Mouse (Mus musculus): ENCODE data around the gene Pon2.
"Not testable (repeated sequence)": the region's sequence is repeated elsewhere in the genome, so short reads cannot be mapped to it uniquely, and the experiment has no call there.

The Pon2 gene

DNA sequence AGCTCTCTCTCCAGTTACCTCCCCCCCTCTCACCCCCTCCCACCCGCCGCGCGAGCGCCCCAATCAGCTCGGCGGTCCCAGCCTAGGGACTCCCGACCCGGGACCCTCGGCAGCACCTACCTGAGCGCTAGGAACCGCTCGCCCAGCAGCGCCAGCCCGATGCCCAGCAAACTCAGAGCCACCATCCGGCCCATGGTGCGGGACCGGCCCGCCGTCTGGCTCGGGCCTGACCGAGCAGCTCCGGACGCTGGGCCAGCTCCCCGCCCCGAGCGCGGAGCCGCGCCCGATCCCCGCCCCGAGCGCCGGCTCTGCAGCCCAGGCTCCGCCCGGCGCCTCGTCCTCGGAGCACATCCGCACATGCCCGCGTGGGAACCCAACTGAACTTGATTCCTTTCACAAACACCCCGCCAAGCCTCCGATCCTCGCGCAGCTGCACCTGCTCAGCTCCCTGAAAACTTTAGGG, at the start of gene Pon2:
Pon2 (minus strand) TSS at position 364 of the 463 bp plus-strand sequence.
- peak; percentile 71 to 80 for DNase-seq (ENCODE audit: low spot score in 2 of 2)

- no peak for DNase-seq (ENCODE audit: low spot score in 2 of 2)
Measured at GRCm38 (mm10) chr6:5344255-5344654, 46.0 kb upstream of the Pon2 start.

DNA sequence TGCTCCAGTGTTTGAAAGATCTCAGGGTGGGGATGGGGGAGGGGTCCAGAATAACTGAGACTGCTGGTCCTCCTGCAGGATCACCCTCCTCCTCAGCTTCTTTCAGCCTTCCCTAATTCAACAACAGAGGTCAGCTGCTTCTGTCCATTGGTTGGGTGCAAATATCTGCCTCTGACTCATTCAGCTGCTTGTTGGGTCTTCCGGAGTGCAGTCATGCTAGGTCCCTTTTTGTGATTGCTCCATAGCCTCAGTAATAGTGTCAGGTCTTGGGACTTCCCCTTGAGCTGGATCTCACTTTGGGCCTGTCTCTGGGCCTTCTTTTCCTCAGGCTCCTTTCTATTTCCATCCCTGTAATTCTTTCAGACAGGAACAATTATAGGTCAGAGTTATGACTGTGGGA, 41.0 kb upstream of the Pon2 start:
- DNase-seq (ENCODE audit: low spot score in 2 of 2): not testable (repeated sequence)

- DNase-seq (ENCODE audit: low spot score in 2 of 2): not testable (repeated sequence)
Measured at GRCm38 (mm10) chr6:5338781-5339180, 40.5 kb upstream of the Pon2 start.

- not testable (repeated sequence) for DNase-seq (ENCODE audit: low spot score in 2 of 2)
Measured at GRCm38 (mm10) chr6:5336016-5336415, 37.8 kb upstream of the Pon2 start.

GRCm38 (mm10) chr6:5334021-5334420, 35.8 kb upstream of the Pon2 start:
- DNase-seq (ENCODE audit: low spot score in 2 of 2): no peak

DNA sequence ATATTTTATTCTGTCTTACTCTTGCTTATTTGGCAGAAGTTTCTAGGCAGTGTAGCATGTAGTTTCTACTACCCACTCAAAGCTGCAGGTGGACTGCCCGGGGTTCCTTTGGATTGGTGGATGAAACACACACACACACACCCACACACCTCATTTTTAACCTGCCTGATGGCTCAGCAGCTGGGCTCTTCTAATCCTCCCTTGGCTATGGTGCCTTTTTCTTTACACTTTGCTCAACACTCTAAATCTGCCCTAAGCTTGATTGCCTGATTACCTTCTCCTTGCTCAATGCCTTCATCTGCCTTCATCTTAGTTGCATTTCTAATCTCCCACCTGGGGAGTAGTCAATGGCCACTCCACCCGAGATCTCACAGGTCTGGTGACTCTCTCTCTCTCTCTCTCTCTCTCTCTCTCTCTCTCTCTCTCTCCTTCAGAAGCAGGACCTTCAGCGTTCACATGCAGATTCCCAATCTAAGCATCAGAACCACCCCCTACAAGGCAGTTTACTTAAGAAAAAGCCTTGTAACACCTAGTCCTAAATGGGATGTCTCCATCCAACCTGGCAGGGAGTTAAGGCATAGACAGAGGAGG, 34.4 kb upstream of the Pon2 start:
- no peak for DNase-seq (ENCODE audit: low spot score in 2 of 2)

- no peak for DNase-seq (ENCODE audit: low spot score in 2 of 2)
Measured at GRCm38 (mm10) chr6:5325122-5325521, 26.9 kb upstream of the Pon2 start.

DNA sequence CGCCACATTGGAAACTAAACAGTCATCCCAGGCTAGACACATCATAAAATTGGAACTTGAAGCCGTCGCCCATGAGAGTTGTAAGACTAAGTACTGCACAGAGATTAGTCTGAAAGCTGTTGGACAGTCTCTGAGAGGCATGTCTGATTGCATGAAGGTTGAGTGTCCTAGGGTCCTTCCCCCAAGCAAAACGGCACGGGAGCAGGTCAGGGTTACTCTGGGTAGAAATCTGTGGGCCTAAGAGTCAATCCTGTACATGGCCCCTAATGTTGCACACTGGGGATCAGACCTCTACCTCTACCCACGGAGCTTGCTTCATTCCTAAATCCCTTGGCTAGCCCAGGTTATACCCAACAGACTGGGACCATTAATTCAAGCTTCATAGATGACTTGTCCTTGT, 25.8 kb upstream of the Pon2 start:
- not testable (repeated sequence) for DNase-seq (ENCODE audit: low spot score in 2 of 2)

GRCm38 (mm10) chr6:5316630-5317029, 18.4 kb upstream of the Pon2 start:
- DNase-seq (ENCODE audit: low spot score in 2 of 2): no peak

GRCm38 (mm10) chr6:5315053-5315759, 17.0 kb upstream of the Pon2 start:
- no peak for DNase-seq (ENCODE audit: low spot score in 2 of 2)

DNA sequence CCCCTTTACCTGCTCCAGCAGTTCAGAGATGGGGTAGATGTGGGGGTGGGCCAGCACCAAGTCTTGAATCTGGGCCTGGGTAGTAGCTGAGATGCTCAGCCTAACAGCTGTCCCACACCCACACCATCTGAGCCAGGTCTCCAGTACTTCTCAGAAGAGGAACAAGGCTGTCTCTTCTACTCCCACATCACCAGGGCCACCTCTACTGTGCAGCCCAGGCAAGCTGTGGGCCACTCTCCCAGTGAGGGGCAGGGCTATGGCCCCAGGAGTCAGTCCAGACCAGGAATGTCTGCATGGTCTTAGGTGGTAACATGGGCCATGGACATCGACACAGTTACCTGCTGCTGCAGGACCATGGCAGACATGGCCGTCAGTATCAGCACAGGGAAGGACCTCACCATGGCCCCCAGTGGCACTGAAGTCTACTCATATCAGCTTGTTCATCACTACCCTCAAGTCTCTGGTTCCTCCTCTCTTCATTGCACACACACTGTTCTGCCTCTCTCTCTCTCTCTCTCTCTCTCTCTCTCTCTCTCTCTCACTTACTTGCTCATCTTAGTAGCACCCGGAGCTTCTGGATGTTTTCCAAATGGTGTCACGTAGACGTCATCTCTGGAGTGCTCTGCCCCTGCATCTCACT, 15.8 kb upstream of the Pon2 start:
- DNase-seq (ENCODE audit: low spot score in 2 of 2): no peak

DNA sequence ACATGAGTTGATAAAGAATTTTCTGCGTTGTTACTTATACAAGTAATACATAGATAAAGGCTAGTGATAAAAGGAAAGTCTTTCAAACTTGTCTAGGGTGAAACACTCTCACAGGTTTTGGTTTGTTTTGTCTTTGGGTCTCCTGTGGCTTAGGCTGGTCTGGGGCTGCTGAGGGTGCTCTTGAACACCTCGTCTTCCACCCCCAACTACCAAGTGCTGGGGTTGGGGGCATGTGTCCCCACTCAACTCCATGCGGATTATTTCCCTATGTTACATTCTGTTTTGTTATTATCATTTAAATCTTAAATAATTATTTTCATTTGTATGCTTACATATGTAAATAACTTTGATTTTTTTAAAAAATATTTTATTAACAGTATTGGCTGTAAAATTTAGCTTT, 12.2 kb upstream of the Pon2 start:
- no peak for DNase-seq (ENCODE audit: low spot score in 2 of 2)

- no peak for DNase-seq (ENCODE audit: low spot score in 2 of 2)
Measured at GRCm38 (mm10) chr6:5309595-5310197, 11.4 kb upstream of the Pon2 start.

GRCm38 (mm10) chr6:5305926-5306325, 7.7 kb upstream of the Pon2 start:
- DNase-seq (ENCODE audit: low spot score in 2 of 2): no peak

- DNase-seq (ENCODE audit: low spot score in 2 of 2): no peak
Measured at GRCm38 (mm10) chr6:5304956-5305355, 6.7 kb upstream of the Pon2 start.

- DNase-seq (ENCODE audit: low spot score in 2 of 2): no peak
Measured at GRCm38 (mm10) chr6:5300629-5301028, 2.4 kb upstream of the Pon2 start.

- DNase-seq (ENCODE audit: low spot score in 2 of 2): no peak
Measured at GRCm38 (mm10) chr6:5299561-5299960, 1.3 kb upstream of the Pon2 start.

DNA sequence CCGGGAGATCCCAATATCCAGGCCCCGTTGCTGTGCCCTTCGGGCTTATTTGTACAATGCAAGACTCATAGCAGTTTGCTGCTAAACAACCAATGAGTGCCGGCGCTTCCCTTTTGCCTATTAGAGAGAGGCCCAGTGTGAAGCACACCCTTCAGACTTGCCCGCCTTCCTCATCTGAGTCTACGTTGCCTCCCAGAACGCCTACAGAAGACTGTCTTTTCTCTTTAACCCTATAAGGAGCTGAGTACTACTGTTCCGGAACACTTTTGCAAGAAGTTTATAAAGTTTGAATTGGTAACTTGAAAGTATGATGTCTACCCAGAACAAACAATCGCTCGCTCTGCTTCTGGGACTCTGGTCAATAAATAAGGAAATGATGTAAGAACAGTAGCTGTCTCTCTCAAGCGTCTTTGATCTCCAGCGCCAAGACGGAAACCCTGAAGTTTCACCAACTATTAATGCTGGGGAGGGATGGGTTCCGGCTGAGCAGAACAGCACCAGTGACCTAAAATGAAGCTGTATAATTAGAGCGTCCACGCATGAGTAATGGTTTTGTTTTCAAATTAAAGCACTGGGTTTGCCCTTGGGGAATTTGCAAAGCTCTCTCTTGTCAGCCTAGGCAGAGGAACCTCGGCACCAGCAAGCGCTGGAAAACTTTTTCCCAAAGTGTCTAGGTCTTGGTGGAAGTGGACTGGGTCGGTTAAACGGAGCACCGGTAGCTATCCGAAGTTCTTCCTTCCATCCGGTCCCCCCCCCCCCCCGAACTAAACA, 749 bp downstream of the Pon2 start:
- DNase-seq (ENCODE audit: low spot score in 2 of 2): peak; percentile 49 to 65

- no peak for DNase-seq (ENCODE audit: low spot score in 2 of 2)
Measured at GRCm38 (mm10) chr6:5296067-5296466, 2.2 kb downstream of the Pon2 start.

DNA sequence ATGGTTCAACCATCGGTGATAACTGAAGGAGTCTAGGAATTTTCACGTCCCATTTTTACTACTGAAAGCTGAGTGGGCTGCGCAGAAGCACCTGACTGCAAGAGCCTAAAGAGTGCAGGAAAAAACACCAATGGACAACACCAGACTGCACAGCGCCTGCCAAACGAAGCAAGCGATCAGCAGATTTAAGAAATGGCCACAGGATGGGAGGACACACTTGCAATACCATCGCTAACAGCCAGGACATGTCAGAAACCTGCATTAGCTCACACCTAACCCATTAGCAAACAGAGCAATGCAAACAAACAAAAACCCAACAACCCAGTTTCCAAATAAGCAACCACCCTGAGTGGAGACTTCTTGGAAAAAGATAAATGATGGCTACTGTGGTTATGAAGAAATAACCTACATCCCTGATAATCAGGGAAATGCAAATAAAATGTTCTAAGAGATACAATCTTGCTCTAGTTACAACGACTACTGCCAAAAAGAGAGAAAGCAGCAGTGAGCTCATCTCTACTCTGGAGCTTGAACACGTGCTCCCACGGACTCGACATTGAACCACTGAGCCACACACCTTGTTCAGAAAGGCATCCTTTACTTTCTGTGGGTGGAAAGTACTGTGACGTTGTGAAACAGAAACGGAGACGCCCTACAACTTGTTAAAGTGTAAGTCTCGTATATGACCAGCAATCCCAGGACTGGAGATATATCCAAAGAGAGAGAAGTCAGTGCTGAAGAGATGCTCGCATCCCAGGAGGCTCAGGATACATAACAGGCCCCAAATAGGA, 3.4 kb downstream of the Pon2 start:
- DNase-seq (ENCODE audit: low spot score in 2 of 2): no peak
